In genomic region chr1:164335846-164336245, GRCm38 (mm10) we compare ENCODE assay signal across 23 mouse cellular contexts. TPM values are rescaled to one million over a fixed set of nuclear protein-coding genes. Genes with fewer than 3 reads are reported as not detected.
DNase-seq lines count a peak whose midpoint lies in the region; ATAC-seq and TF ChIP-seq lines count a peak whose summit lies in the region.
"Had no signal": no experiment of that assay in that cellular context is flagged by ENCODE, and none has a peak within 500 bp of the region (broad histone marks: within the 10 kb centered on the region; RNA-seq: fewer than 3 reads in every experiment).

No protein-coding gene starts in this region.

- no peak for TF ChIP-seq RAD21 in MEL (IDR thresholded peaks at IDR 0.05; ENCODE audit: low read depth, low read length)

- no peak for TF ChIP-seq EP300 in MEL (IDR thresholded peaks at IDR 0.05; ENCODE audit: low read depth in 1 of 2, low read length in 2 of 2)

- H3K4me2 ChIP-seq in intestine, embryonic 16.5 days (ENCODE audit: low read depth, low read length): no peak overlapping the region
- H3K4me2 ChIP-seq in midbrain, postnatal 0 days (ENCODE audit: low read depth, low read length, poor library complexity, severe bottlenecking): no peak overlapping the region
- H3K4me2 ChIP-seq: embryonic facial prominence, embryonic 13.5 days; liver, embryonic 11.5 days had no signal

- H3K4me1 ChIP-seq in MEL (ENCODE audit: control insufficient read depth in 1 of 2, insufficient read depth in 2 of 2, low read length in 2 of 2): no peaks in the 10 kb centered on the region; a peak in 1 of 4 replicates
- no peaks in the 10 kb centered on the region for H3K4me1 ChIP-seq in intestine, embryonic 16.5 days (ENCODE audit: control insufficient read depth, insufficient read depth, low read length)
- H3K4me1 ChIP-seq in midbrain, postnatal 0 days (ENCODE audit: insufficient read depth, low read length): no peaks in the 10 kb centered on the region
- H3K4me1 ChIP-seq: embryonic facial prominence, embryonic 13.5 days; midbrain, embryonic 10.5 days had no signal

- no peaks in the 10 kb centered on the region for H3K79me2 ChIP-seq in MEL (ENCODE audit: control insufficient read depth, insufficient read depth, low read length, poor library complexity)

- no peak overlapping the region for H3K27ac ChIP-seq in MEL (ENCODE audit: control insufficient read depth, low read depth, low read length)
- no peak overlapping the region for H3K27ac ChIP-seq in intestine, embryonic 16.5 days (ENCODE audit: low read length)
- H3K27ac ChIP-seq in midbrain, postnatal 0 days (ENCODE audit: low read depth, low read length): no peak overlapping the region
- H3K27ac ChIP-seq: embryonic facial prominence, embryonic 13.5 days; hindbrain, postnatal 0 days; midbrain, embryonic 10.5 days had no signal

- no peak overlapping the region for H3K4me3 ChIP-seq in MEL (ENCODE audit: control insufficient read depth in 1 of 2, insufficient read depth in 1 of 2, low read depth in 2 of 2, low read length in 2 of 2)
- no peak overlapping the region for H3K4me3 ChIP-seq in intestine, embryonic 16.5 days (ENCODE audit: low read length)
- H3K4me3 ChIP-seq in midbrain, postnatal 0 days (ENCODE audit: low read depth, low read length): no peak overlapping the region
- H3K4me3 ChIP-seq: embryonic facial prominence, embryonic 13.5 days; midbrain, embryonic 10.5 days had no signal

- H3K9me3 ChIP-seq in MEL (replicated peaks; ENCODE audit: insufficient read depth, low read length): no peaks in the 10 kb centered on the region
- H3K9me3 ChIP-seq in intestine, embryonic 16.5 days (ENCODE audit: control insufficient read depth, low read length): no peaks in the 10 kb centered on the region
- H3K9me3 ChIP-seq in midbrain, postnatal 0 days (ENCODE audit: low read length): no peaks in the 10 kb centered on the region
- H3K9me3 ChIP-seq: embryonic facial prominence, embryonic 13.5 days; midbrain, embryonic 10.5 days had no signal

- ATAC-seq in intestine, embryonic 16.5 days: peak; percentile 56
- ATAC-seq in midbrain, postnatal 0 days (ENCODE audit: low FRiP score): no peak
- ATAC-seq: forebrain, embryonic 16.5 days; hindbrain, postnatal 0 days had no signal

- 83% methylated on average over 4 of the region's 4 CpGs for WGBS in intestine, embryonic 16.5 days
- 91% methylated on average over 4 of the region's 4 CpGs for WGBS in midbrain, postnatal 0 days

- H3K27me3 ChIP-seq in MEL (ENCODE audit: control insufficient read depth in 1 of 2, insufficient read depth in 2 of 2, low read length in 2 of 2): no peaks in the 10 kb centered on the region
- H3K27me3 ChIP-seq in intestine, embryonic 16.5 days (replicated peaks; ENCODE audit: control insufficient read depth, insufficient read depth, low read length): no peaks in the 10 kb centered on the region
- H3K27me3 ChIP-seq in midbrain, postnatal 0 days (ENCODE audit: insufficient read depth, low read length): no peaks in the 10 kb centered on the region
- H3K27me3 ChIP-seq: CH12.LX; embryonic facial prominence, embryonic 13.5 days had no signal

- TF ChIP-seq POLR2A in MEL (IDR thresholded peaks at IDR 0.05; ENCODE audit: control insufficient read depth in 1 of 2, insufficient read depth in 1 of 2, low read depth in 1 of 2, low read length in 2 of 2, poor library complexity in 1 of 2): no peak

- peak; percentile 35 for DNase-seq in left cerebral cortex, adult 11 months (ENCODE audit: low spot score)
- DNase-seq in left cerebral cortex, postnatal 4 days: no peak
- no peak for DNase-seq in MEL (ENCODE audit: low read depth, low spot score)
- peak; percentile 45 for DNase-seq in right cerebral cortex, postnatal 14 days
- no peak for DNase-seq in midbrain, postnatal 0 days (ENCODE audit: low spot score)
- DNase-seq in B cell, adult 2 months: no peak
- DNase-seq in kidney, postnatal 4 days: no peak
- DNase-seq: adrenal gland, postnatal 10 days; cerebellum, postnatal 10 days; gastrocnemius, postnatal 14 days; kidney, adult 8-10 months; kidney, postnatal 14 days; lung, adult 2 months; lung, postnatal 4 days; retina, postnatal 1 day; thymus, adult 2 months had no signal

- no peak overlapping the region for H3K9ac ChIP-seq in MEL (ENCODE audit: control insufficient read depth, low read depth, low read length, poor library complexity, severe bottlenecking)
- no peak overlapping the region for H3K9ac ChIP-seq in intestine, embryonic 16.5 days (ENCODE audit: low read depth, low read length)
- H3K9ac ChIP-seq in midbrain, postnatal 0 days (replicated peaks; ENCODE audit: low read length, poor library complexity, severe bottlenecking): no peak overlapping the region
- H3K9ac ChIP-seq: embryonic facial prominence, embryonic 13.5 days had no signal

- TF ChIP-seq CTCF in MEL (IDR thresholded peaks at IDR 0.05 in 2 of 3, conservative IDR thresholded peaks at IDR 0.05 in 1 of 3; ENCODE audit: control insufficient read depth in 1 of 3, insufficient read depth in 1 of 3, low read depth in 2 of 3, low read length in 3 of 3, poor library complexity in 1 of 3, severe bottlenecking in 1 of 3): no peak
- TF ChIP-seq CTCF in midbrain, postnatal 0 days (IDR thresholded peaks at IDR 0.05): no peak

- H3K36me3 ChIP-seq in MEL (ENCODE audit: control insufficient read depth in 1 of 2, insufficient read depth in 2 of 2, low read length in 2 of 2): no peaks in the 10 kb centered on the region; a peak in 1 of 4 replicates
- H3K36me3 ChIP-seq in intestine, embryonic 16.5 days (ENCODE audit: control insufficient read depth, insufficient read depth, low read length): no peaks in the 10 kb centered on the region
- peaks cover 11% of the 10 kb centered on the region for H3K36me3 ChIP-seq in midbrain, postnatal 0 days (ENCODE audit: insufficient read depth, low read length)

- intact Hi-C loops in left cerebral cortex, postnatal 4 days (cut with DNase I): no loop called here

TF ChIP-seq in MEL, 35 proteins besides CTCF, POLR2A, EP300 and RAD21:
- 0 out of 2 replicates have a peak, but pooled peaks have one; percentile 28 for TF ChIP-seq MAX (IDR thresholded peaks at IDR 0.05; ENCODE audit: low read length)
- no peak for TF ChIP-seq UBTF (IDR thresholded peaks at IDR 0.05; ENCODE audit: borderline replicate concordance, insufficient read depth, low read depth, low read length)
- TF ChIP-seq BHLHE40 (IDR thresholded peaks at IDR 0.05; ENCODE audit: borderline replicate concordance, low read depth, low read length): no peak
TF ChIP-seq in MEL: peak in this region for 1.

RNA-seq across cellular contexts. Expression of gene Blzf1, which starts 28.6 kb away (rescaled TPM):
- total RNA-seq in left cerebral cortex, postnatal 4 days (2021): 10 to 100 TPM; 19.8 to 24.3 TPM
- total RNA-seq in MEL (2012; rRNA removed): 14.1 and 18.2 TPM in 2 replicates
- 10 to 100 TPM in 1 of 2 experiments, not detected in 1; 17.1 TPM for polyA plus RNA-seq in MEL (2012; ENCODE audit: insufficient read depth in 1 of 2, insufficient read length in 2 of 2, low read depth in 1 of 2, low replicate concordance in 2 of 2, missing spikeins in 1 of 2)
- polyA plus RNA-seq in intestine, embryonic 16.5 days (2015; fragmentation: Nextera tagmentation; extraction: Ambion mirVana): 24.9 and 26.8 TPM in 2 replicates
- total RNA-seq in midbrain, postnatal 0 days (2014; rRNA removed): 12.1 and 16.7 TPM in 2 replicates
- 22.5 and 23.0 TPM in 2 replicates for polyA plus RNA-seq in midbrain, postnatal 0 days (2015; fragmentation: Nextera tagmentation; extraction: Ambion mirVana)

RNA-seq across cellular contexts. Expression of gene Nme7, which starts 31.9 kb away (rescaled TPM):
- 10 to 100 TPM; 21.5 to 24.4 TPM for total RNA-seq in left cerebral cortex, postnatal 4 days (2021)
- total RNA-seq in MEL (2012; rRNA removed): 27.6 and 28.7 TPM in 2 replicates
- polyA plus RNA-seq in MEL (2012; ENCODE audit: insufficient read depth in 1 of 2, insufficient read length in 2 of 2, low read depth in 1 of 2, low replicate concordance in 2 of 2, missing spikeins in 1 of 2): 10 to 100 TPM in 1 of 2 experiments, not detected in 1; 23.2 TPM
- polyA plus RNA-seq in intestine, embryonic 16.5 days (2015; fragmentation: Nextera tagmentation; extraction: Ambion mirVana): 30.8 and 31.8 TPM in 2 replicates
- 17.6 and 18.5 TPM in 2 replicates for total RNA-seq in midbrain, postnatal 0 days (2014; rRNA removed)
- 25.8 and 27.5 TPM in 2 replicates for polyA plus RNA-seq in midbrain, postnatal 0 days (2015; fragmentation: Nextera tagmentation; extraction: Ambion mirVana)

Comparison
In these comparisons a context has a peak if more than half of its experiments do, and no peak if none do; other contexts are left out.
1. DNase-seq: peak in left cerebral cortex, adult 11 months (single experiment) and right cerebral cortex, postnatal 14 days (single experiment); none in left cerebral cortex, postnatal 4 days (single experiment), MEL (single experiment), midbrain, postnatal 0 days (single experiment), B cell, adult 2 months (0 of 2) and kidney, postnatal 4 days (0 of 2).